Mouse (Mus musculus): ENCODE results near the gene Tspan11.

DNA sequence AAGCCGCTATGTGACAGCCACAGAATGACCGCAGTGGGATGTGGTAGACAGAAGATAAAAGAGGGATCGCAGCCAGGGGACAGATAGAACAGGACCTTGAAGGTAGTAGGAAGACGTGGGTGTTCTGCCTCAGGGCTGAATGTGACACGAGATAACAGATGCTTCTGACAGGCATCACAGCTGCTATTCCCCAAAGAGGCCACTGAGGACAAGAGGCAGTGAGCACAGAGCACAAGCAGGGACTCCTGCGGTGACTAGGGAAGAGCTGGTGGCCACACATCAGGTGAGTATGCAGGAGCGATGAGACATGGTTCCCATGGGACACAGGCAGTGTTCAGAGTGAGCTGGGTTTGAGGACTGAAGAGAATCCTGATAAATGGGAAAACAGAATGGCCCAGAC lies 82.3 kb downstream of the Tspan11 start:
- no peak for TF ChIP-seq POLR2A (IDR thresholded peaks at IDR 0.05; ENCODE audit: low read depth, low read length)
- TF ChIP-seq E2F4 (IDR thresholded peaks at IDR 0.05; ENCODE audit: insufficient replicate concordance, low read depth, low read length), result no peak
- no peak for TF ChIP-seq USF1 (IDR thresholded peaks at IDR 0.05; ENCODE audit: low read depth, low read length)
- no peak for TF ChIP-seq RAD21 (IDR thresholded peaks at IDR 0.05; ENCODE audit: low read depth, low read length)
- no peak for TF ChIP-seq ZKSCAN1 (IDR thresholded peaks at IDR 0.05; ENCODE audit: borderline replicate concordance, low read depth, low read length)
- no peak for TF ChIP-seq BHLHE40 (IDR thresholded peaks at IDR 0.05; ENCODE audit: low read depth, low read length)
- no peak for TF ChIP-seq CTCF (conservative IDR thresholded peaks at IDR 0.05 in 1 of 2, IDR thresholded peaks at IDR 0.05 in 1 of 2; ENCODE audit: low read depth in 2 of 2, low read length in 2 of 2)
- no peak for TF ChIP-seq MAFK (IDR thresholded peaks at IDR 0.05; ENCODE audit: insufficient replicate concordance, low read length)
- TF ChIP-seq CHD1 (IDR thresholded peaks at IDR 0.05; ENCODE audit: low read depth, low read length), result no peak
- TF ChIP-seq NELFE (IDR thresholded peaks at IDR 0.05; ENCODE audit: low read depth, low read length), result no peak
- no peak for TF ChIP-seq POLR2AphosphoS2 (IDR thresholded peaks at IDR 0.05; ENCODE audit: low read depth, low read length)
- no peak for TF ChIP-seq SIN3A (IDR thresholded peaks at IDR 0.05; ENCODE audit: low read length)
- TF ChIP-seq HCFC1 (IDR thresholded peaks at IDR 0.05; ENCODE audit: low read depth, low read length), result no peak

All from CH12.LX (cell line).